Mouse (Mus musculus) embryonic stem cell, embryonic (primary cell): ENCODE measurements at regions not wholly inside any gene's neighbourhood (a gene's known extent, or its start where the extent isn't known, plus 50 kb on each side); places are given as distances from the start of the nearest gene placed in this dataset.

Experiments used
- CTCF ChIA-PET, 4 experiments: fragments of 300-600 bp in 2 of 4; fragments of 350-600 bp in 2 of 4; sonication (Branson Sonifier 250); formaldehyde crosslinking; loops; one replicate each; lab custom pipeline; 2022; ENCODE audit warnings: inconsistent platforms in 2 of 4; lab: Charles Lee
- POLR2A ChIA-PET, 4 experiments: fragments of 300-600 bp in 2 of 4; fragments of 350-600 bp in 2 of 4; sonication (Branson Sonifier 250); formaldehyde crosslinking; loops; one replicate each; lab custom pipeline; 2022; ENCODE audit warnings: antibody characterized with exemption in 4 of 4, inconsistent platforms in 1 of 4; lab: Charles Lee

- POLR2A ChIA-PET: no interaction called here
These were observed 5037.4 kb downstream of the 9330182O14Rik start for GRCm38 (mm10) chr15:45171605-45172004.

GRCm38 (mm10) chr15:45178341-45178740, 5044.2 kb downstream of the 9330182O14Rik start:
- CTCF ChIA-PET: no interaction called here
- POLR2A ChIA-PET: no interaction called here

More at GRCm38 (mm10) chr15:45171605-45172004, 5037.4 kb downstream of the 9330182O14Rik start:
- CTCF ChIA-PET: no interaction called here

GRCm38 (mm10) chr15:45180173-45180572, 5046.0 kb downstream of the 9330182O14Rik start:
- ChIA-PET CTCF (interaction anchor here in 1 of 4 experiments (0.6 kb wide), 1 partner anchor 1122 kb away, joined by 3 read pairs; no protein-coding TSS in a partner anchor), POLR2A (interaction anchor here in 1 of 4 experiments (0.6 kb wide), 1 partner anchor 497 kb away, joined by 3 read pairs; no protein-coding TSS in a partner anchor)
